Mouse (Mus musculus) common myeloid progenitor, adult 5-6 weeks (primary cell): ENCODE data around the gene Tulp2. TPM values are rescaled to one million over a fixed set of nuclear protein-coding genes. Genes with fewer than 3 reads are reported as not detected.
"Not testable (repeated sequence)": the region's sequence is repeated elsewhere in the genome, so short reads cannot be mapped to it uniquely, and the experiment has no call there.

Experiments used
- ATAC-seq: replicated peaks from 2 replicates; pipeline ENCODE4 v1.8.0; 2016; ENCODE audit warnings: low read depth, mild to moderate bottlenecking, moderate TSS enrichment, inconsistent platforms; ENCODE audit not compliant: poor library complexity, severe bottlenecking
- total RNA-seq: library from RNA; stranded (forward); fragments of 200-1000, 187-1606 nt; gene quantifications from 2 replicates; pipeline ENCODE4 v1.2.3, GENCODE M21; 2017

The Tulp2 gene
- total RNA-seq, 1 experiment from 2014 or later, result not detected

DNA sequence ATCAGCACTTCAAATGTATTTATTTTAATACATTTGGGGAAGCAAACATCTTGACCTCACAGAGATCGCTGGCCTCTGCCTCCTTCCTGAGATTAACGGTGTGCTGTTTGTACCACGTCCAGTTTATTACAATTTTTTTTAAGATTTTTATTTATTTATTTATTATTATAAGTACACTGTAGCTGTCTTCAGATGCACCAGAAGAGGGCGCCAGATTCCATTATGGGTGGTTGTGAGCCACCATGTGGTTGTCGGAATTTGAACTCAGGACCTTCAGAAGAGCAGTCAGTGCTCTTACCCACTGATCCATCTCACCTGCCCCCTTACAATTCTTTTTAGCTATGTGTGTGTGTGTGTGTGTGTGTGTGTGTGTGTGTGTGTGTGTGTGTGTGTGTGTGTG is 35.2 kb downstream of the Tulp2 start:
- ATAC-seq, result not testable (repeated sequence)

DNA sequence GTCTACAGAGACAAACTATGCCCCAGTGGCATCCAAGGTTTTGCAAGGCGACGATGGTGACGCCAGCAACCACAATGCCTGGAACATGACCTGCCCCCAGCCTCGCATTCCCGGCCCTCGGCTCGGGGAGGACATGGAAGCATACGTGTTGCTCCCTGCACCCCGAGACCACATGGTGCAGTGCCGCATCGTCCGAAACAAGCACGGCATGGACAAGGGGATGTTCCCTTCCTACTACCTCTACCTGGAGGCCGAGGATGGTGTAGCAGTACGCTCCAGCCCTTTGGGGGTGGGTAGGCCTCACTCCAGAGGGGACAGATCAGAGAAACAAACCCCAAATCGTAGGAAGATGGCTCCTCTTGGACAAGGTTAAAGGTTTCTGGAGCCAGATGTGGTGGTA is 36.9 kb downstream of the Tulp2 start:
- ATAC-seq, result no peak

DNA sequence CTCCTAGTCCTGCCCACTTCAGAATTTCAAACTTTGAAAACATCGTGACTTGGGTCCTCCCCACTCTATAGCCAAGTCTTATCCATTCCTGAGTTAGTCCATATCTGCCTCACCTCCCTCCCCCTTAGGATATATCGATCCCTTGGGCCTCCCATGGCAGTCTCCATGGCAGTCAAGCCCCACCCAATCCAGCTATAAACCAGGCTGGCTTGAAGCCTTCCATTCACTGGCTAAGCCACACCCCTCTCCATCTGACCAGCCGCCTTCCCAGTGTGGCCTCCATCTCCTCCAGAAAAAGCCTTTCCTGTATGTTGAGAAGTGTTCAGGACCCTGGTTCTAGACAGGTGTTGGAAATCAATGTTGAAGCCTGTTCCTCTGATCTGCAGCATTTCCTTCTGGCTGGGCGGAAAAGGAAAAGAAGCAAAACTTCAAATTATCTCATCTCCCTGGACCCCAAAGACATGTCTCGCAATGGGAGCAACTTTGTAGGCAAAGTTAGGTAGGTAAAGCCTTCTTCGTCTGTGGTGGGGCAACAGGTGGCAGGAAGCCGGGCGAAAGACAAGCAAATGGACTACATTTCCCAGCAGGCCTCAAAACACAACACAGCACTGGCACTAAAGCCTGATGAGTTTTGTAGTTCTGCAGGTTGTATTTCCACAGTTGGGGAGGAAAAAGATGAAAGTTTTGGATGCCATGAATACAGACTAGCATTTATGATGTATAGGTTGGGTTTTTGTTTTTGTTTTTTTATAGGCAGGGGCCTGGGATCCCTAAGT is 37.9 kb downstream of the Tulp2 start:
- ATAC-seq, result no peak

DNA sequence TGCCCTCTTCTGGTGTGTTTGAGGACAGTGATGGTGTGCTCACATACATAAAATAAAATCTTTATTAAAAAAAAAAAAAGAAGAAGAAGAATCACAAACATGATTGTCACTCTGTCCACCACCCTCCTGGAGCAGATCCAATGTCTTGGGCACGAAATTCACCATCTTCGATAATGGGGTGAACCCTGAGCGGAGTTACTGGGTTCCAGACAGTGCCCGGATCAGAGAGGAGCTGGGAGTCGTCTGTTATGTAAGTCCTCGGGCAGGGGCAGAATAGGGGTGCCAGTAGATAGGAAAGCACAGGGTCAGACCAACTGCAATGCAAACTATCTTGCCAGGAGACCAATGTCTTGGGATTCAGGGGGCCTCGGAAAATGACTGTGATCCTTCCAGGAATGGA is 38.9 kb downstream of the Tulp2 start:
- no peak for ATAC-seq

- ATAC-seq, result peak; percentile 51
Observed at GRCm38 (mm10) chr7:45521728-45522184, 40.1 kb downstream of the Tulp2 start.

DNA sequence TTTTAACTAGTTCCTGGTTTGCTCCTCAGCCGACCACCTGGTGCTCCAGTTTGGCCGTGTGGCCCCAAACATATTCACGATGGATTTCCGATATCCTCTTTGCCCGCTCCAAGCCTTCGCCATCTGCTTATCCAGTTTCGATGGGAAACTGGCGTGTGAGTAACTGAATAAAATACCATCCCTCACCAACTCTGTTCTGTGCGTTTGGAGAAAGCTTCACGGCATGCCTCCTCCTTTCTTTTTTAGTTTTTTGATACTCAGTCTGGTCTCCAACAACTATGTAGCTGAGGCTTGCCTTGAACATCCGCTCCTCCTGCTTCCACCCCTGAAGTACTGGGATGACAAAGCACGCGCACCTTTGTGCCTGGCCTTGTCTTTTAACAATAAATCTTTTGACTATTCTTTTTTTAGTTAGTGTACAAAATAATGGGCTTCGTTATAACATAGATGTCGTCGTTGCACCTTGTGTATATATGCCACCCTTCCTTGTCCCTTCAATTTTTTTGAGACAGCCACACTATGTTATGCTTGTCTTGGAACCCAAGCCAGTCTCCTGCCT is 40.6 kb downstream of the Tulp2 start:
- ATAC-seq, result no peak

DNA sequence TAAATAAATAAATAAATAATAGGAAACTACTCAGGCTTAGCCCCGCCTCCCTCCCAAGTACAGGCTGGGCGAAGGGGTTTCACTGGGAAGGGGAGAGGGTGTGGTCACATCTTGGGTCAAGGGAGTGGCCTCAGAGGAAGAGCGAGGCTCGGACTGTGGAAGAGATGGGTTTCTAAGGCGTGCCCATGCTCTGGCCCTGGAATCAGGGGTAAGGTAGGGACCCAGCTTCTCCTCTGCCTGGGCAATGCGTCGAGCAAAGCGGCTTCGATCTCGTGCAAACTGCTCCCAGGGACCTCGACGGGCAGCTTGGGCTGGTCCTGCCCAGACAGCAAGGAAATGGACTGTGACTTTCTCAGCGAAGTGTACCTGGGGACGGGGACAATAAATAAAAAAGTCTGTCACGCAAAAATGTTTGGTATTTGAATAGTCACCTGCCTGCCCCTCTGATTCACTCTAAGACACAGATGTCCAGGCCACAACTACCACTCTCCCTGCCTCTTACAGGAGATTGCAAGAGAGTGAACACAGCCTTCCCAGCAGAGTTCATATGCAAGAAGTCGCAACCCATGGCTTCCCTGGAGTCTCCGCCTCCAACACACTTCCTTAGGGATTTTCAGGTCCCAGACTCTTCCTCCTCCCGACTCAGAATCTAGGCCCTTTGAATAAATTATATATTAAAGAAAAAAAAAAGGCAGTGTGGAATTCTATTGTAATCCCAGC is 41.4 kb downstream of the Tulp2 start:
- ATAC-seq, result no peak

GRCm38 (mm10) chr7:45523678-45524170 is 42.0 kb downstream of the Tulp2 start:
- ATAC-seq, result no peak

DNA sequence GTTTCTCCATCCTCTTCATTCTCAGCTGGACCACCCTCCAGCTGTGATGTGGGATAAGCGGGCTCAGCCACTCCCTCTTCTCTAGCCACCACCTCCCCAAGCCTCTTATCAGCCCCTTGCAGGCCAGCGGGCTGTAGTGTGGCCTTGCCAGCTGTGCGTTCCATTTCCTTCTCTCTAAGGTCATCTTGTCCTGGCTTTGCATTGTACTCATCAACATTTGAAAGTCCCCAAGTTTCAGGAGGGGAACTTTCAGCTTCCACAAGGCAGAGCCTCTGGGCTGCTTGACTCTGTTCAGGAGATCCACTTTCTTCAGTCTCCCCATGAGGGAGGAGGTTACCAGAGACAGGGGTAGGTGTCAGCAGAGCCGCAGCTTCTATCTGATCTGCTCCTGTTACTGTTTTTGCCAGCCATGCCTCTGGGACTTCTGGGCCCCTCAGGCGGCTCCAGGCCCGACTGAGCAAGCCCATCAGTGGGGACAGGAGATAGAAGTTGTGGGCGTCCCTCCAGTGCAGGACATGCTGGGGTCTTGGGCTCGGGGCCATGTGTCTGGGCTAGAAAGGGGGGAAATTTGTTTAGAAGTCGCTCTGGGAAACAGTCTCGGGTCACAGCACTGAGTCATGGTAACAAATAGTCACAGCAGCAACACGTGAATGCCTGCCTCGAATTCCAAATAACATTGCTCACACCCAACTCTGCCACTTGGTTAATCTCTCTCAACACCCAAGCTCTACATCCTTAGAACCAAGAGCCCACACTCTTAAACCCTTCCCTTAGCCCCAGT is 43.4 kb downstream of the Tulp2 start:
- peak; percentile 48 for ATAC-seq

- peak; percentile 67 for ATAC-seq
Observed at GRCm38 (mm10) chr7:45525809-45526473, 44.3 kb downstream of the Tulp2 start, which contains the start of the genes Ppp1r15a and Plekha4. Gene Ppp1r15a (minus strand): TSS chr7:45526268. Gene Plekha4 (plus strand): TSS chr7:45526330.

GRCm38 (mm10) chr7:45526474-45527120 is 44.9 kb downstream of the Tulp2 start:
- no peak for ATAC-seq

- ATAC-seq, result not testable (repeated sequence)
Observed at GRCm38 (mm10) chr7:45527169-45527568, 45.5 kb downstream of the Tulp2 start.

- ATAC-seq, result no peak; the same call in 1 of the 2 replicates
Observed at GRCm38 (mm10) chr7:45529461-45529860, 47.8 kb downstream of the Tulp2 start.

DNA sequence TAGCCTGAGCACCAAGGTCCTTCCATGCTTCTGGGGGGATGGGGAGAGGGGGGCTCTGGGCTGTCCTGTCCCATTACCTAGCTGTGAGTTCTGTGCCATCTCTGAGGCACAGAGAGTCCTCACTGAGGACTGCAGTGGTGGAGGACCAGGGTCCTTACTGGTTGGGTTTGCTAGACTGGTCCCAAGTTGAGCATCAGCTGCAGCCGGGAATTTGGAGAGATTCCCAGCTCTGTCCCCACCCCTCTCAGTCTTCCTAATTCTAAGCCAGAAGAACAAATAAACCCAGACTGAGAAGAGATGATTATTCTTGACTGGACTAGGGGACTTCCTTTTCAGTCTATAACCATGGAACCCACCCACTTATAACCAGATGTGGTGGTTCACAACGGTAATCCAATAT is 49.0 kb downstream of the Tulp2 start:
- ATAC-seq, result no peak

- no peak for ATAC-seq
Observed at GRCm38 (mm10) chr7:45535676-45536075, 54.0 kb downstream of the Tulp2 start.

GRCm38 (mm10) chr7:45537602-45538001 is 55.9 kb downstream of the Tulp2 start:
- ATAC-seq, result no peak

GRCm38 (mm10) chr7:45538163-45539041 is 56.7 kb downstream of the Tulp2 start:
- peak; percentile 50 for ATAC-seq

DNA sequence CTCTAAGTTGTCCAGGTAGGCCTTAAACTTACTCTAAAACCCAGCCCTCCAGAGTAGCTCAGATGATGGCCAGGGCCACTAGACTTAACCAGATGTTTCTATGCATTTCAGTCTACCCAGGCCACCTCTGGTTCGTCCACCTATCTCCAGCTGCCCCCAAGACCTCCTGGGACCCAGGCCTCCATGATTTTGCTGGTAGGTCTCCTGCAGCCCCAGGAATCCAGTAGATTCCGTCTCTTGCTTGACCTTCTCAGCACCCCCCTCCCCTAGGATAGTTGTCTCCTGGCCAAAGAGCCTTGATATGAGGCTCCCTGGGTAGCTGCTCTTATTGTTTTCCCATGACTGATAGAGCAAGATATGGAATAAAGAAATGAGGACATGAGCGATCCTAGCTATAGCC is 57.4 kb downstream of the Tulp2 start:
- no peak for ATAC-seq
